Mouse (Mus musculus) lung, embryonic 16.5 days (tissue): ENCODE results near the gene Gm20696. TPM values are rescaled to one million over a fixed set of nuclear protein-coding genes. Genes with fewer than 3 reads are reported as not detected.
A peak's percentile ranks its signal among the peaks of the same experiment; 100 is the strongest.

Source experiments
- ATAC-seq: fragments of 200-750 bp; cut with Nextera tagmentation; 2 replicates; pipeline ENCODE4 v1.8.0; 2017; ENCODE audit warnings: low read depth, mild to moderate bottlenecking, moderate library complexity
- H3K27ac ChIP-seq: fragments of 300-500 bp; sonication (generic); 2 replicates; pipeline ENCODE4 v1.5.1; 2014; ENCODE audit warnings: mild to moderate bottlenecking, control low read depth, low read length
- H3K27me3 ChIP-seq: fragments of 300-500 bp; sonication (generic); 2 replicates; pipeline ENCODE4 v1.6.1; 2014; ENCODE audit warnings: low read depth, low read length, mixed read lengths; ENCODE audit not compliant: control insufficient read depth, insufficient read depth
- H3K36me3 ChIP-seq: fragments of 300-500 bp; sonication (generic); 2 replicates; pipeline ENCODE4 v1.6.1; 2014; ENCODE audit warnings: low read length; ENCODE audit not compliant: control insufficient read depth, insufficient read depth
- H3K4me1 ChIP-seq: fragments of 300-500 bp; sonication (generic); replicated peaks from 2 replicates; pipeline ENCODE4 v1.6.1; 2014; ENCODE audit warnings: low read length, mixed read lengths; ENCODE audit not compliant: control insufficient read depth, insufficient read depth
- H3K4me2 ChIP-seq: fragments of 300-500 bp; sonication (generic); 2 replicates; pipeline ENCODE4 v1.6.1; 2014; ENCODE audit warnings: low read depth, low read length, control low read depth
- H3K4me3 ChIP-seq: fragments of 300-500 bp; sonication (generic); 2 replicates; pipeline ENCODE4 v1.5.1; 2014; ENCODE audit warnings: mild to moderate bottlenecking, low read length, control low read depth
- H3K9ac ChIP-seq: fragments of 300-500 bp; sonication (generic); 2 replicates; pipeline ENCODE4 v1.6.1; 2014; ENCODE audit warnings: low read length, control low read depth
- H3K9me3 ChIP-seq: fragments of 300-500 bp; sonication (generic); 2 replicates; pipeline ENCODE4 v1.6.1; 2016; ENCODE audit warnings: low read length; ENCODE audit not compliant: control insufficient read depth
- WGBS: fragments of 180-500 bp; shearing (Covaris S2); extraction: QIAGEN DNeasy Blood & Tissue Kit; methylation state at CpG from one replicate; pipeline ENCODE4 v1.1.7; 2014; 5-methylcytosine and 5-hydroxymethylcytosine counted together
- polyA plus RNA-seq: library from polyadenylated mRNA; unstranded; fragments of >200 nt; fragmentation: Nextera tagmentation; extraction: Ambion mirVana; gene quantifications from 2 replicates; pipeline ENCODE4 v1.2.1, GENCODE M21; 2015

Gene Gm20696
- polyA plus RNA-seq, 1 experiment from 2014 or later: 2.3 TPM

- 38% methylated on average over 5 of the region's 5 CpGs for WGBS
- H3K27ac ChIP-seq: peak overlapping the region; percentile 63
- peaks cover 19% of the 10 kb centered on the region for H3K4me1 ChIP-seq
- no peaks in the 10 kb centered on the region for H3K9me3 ChIP-seq
- no peaks in the 10 kb centered on the region for H3K27me3 ChIP-seq
- no peaks in the 10 kb centered on the region for H3K36me3 ChIP-seq
- H3K4me3 ChIP-seq: no peak overlapping the region
- no peak overlapping the region for H3K4me2 ChIP-seq
- no peak overlapping the region for H3K9ac ChIP-seq
- peak; percentile 66 for ATAC-seq
Observed at GRCm38 (mm10) chr6:99540146-99540545, 126.5 kb downstream of the Gm20696 start.

GRCm38 (mm10) chr6:99538194-99538941, 128.2 kb downstream of the Gm20696 start:
- peak overlapping the region; percentile 48; the same call in 1 of the 2 replicates for H3K27ac ChIP-seq
- ATAC-seq: peak; percentile 53
- 38% methylated on average over 17 of the region's 17 CpGs for WGBS

GRCm38 (mm10) chr6:99534211-99534745, 132.3 kb downstream of the Gm20696 start:
- Histone ChIP-seq H3K9ac (no peak overlapping the region), H3K27ac (no peak overlapping the region), H3K27me3 (no peaks in the 10 kb centered on the region), H3K4me1 (peaks cover 14% of the 10 kb centered on the region), H3K4me3 (no peak overlapping the region), H3K9me3 (no peaks in the 10 kb centered on the region), H3K4me2 (no peak overlapping the region), H3K36me3 (no peaks in the 10 kb centered on the region)
- WGBS: 59% methylated on average over 5 of the region's 5 CpGs
- ATAC-seq: no peak

More at GRCm38 (mm10) chr6:99538194-99538941, 128.2 kb downstream of the Gm20696 start:
- H3K36me3 ChIP-seq: no peaks in the 10 kb centered on the region
- H3K4me1 ChIP-seq: peaks cover 19% of the 10 kb centered on the region
- H3K4me2 ChIP-seq: no peak overlapping the region
- no peaks in the 10 kb centered on the region for H3K9me3 ChIP-seq
- no peaks in the 10 kb centered on the region for H3K27me3 ChIP-seq
- H3K9ac ChIP-seq: no peak overlapping the region
- H3K4me3 ChIP-seq: no peak overlapping the region

- Histone ChIP-seq H3K27ac (no peak overlapping the region), H3K9ac (no peak overlapping the region), H3K36me3 (peaks cover under 1% of the 10 kb centered on the region; the same call in 1 of the 2 replicates), H3K9me3 (peaks cover 3% of the 10 kb centered on the region), H3K4me1 (no peaks in the 10 kb centered on the region), H3K4me2 (no peak overlapping the region), H3K27me3 (no peaks in the 10 kb centered on the region), H3K4me3 (no peak overlapping the region)
- ATAC-seq: no peak
- 71% methylated on average over 4 of the region's 4 CpGs for WGBS
Observed at GRCm38 (mm10) chr6:99532458-99532857, 134.1 kb downstream of the Gm20696 start.

GRCm38 (mm10) chr6:99528972-99529371, 137.6 kb downstream of the Gm20696 start:
- no peak overlapping the region for H3K4me3 ChIP-seq
- 50% methylated on average over 2 of the region's 2 CpGs for WGBS

GRCm38 (mm10) chr6:99527457-99528105, 139.0 kb downstream of the Gm20696 start:
- 90% methylated on average over 6 of the region's 6 CpGs for WGBS
- ATAC-seq: no peak
- no peak overlapping the region for H3K27ac ChIP-seq
- no peak overlapping the region for H3K9ac ChIP-seq
- peaks cover 6% of the 10 kb centered on the region; the same call in 1 of the 2 replicates for H3K36me3 ChIP-seq
- H3K9me3 ChIP-seq: peaks cover 7% of the 10 kb centered on the region
- H3K4me2 ChIP-seq: no peak overlapping the region
- peaks cover 5% of the 10 kb centered on the region; the same call in 1 of the 2 replicates for H3K4me1 ChIP-seq
- no peaks in the 10 kb centered on the region for H3K27me3 ChIP-seq
- H3K4me3 ChIP-seq: no peak overlapping the region

More at GRCm38 (mm10) chr6:99528972-99529371, 137.6 kb downstream of the Gm20696 start:
- H3K4me2 ChIP-seq: no peak overlapping the region
- no peak overlapping the region for H3K9ac ChIP-seq
- peaks cover 4% of the 10 kb centered on the region; the same call in 1 of the 2 replicates for H3K4me1 ChIP-seq
- H3K27ac ChIP-seq: no peak overlapping the region
- ATAC-seq: no peak
- no peaks in the 10 kb centered on the region for H3K27me3 ChIP-seq
- H3K9me3 ChIP-seq: peaks cover 7% of the 10 kb centered on the region
- H3K36me3 ChIP-seq: peaks cover 6% of the 10 kb centered on the region; the same call in 1 of the 2 replicates

- H3K9me3 ChIP-seq: peaks cover 7% of the 10 kb centered on the region
- no peak for ATAC-seq
- WGBS: 37% methylated on average over 8 of the region's 8 CpGs
- no peak overlapping the region for H3K27ac ChIP-seq
- no peak overlapping the region for H3K4me3 ChIP-seq
- H3K9ac ChIP-seq: no peak overlapping the region
- H3K4me1 ChIP-seq: peaks cover 5% of the 10 kb centered on the region; the same call in 1 of the 2 replicates
- H3K36me3 ChIP-seq: peaks cover 6% of the 10 kb centered on the region; the same call in 1 of the 2 replicates
- no peaks in the 10 kb centered on the region for H3K27me3 ChIP-seq
- H3K4me2 ChIP-seq: no peak overlapping the region
Observed at GRCm38 (mm10) chr6:99525351-99525750, 141.2 kb downstream of the Gm20696 start.

- H3K27ac ChIP-seq: peak overlapping the region; percentile 99
- H3K9ac ChIP-seq: peak overlapping the region; percentile 77
- peaks cover 8% of the 10 kb centered on the region; the same call in 1 of the 2 replicates for H3K4me1 ChIP-seq
- H3K27me3 ChIP-seq: no peaks in the 10 kb centered on the region
- ATAC-seq: no peak
- 20% methylated on average over 10 of the region's 10 CpGs for WGBS
- peak overlapping the region; percentile 86 for H3K4me2 ChIP-seq
- peaks cover 6% of the 10 kb centered on the region; the same call in 1 of the 2 replicates for H3K36me3 ChIP-seq
- peak overlapping the region; percentile 87 for H3K4me3 ChIP-seq
- peaks cover 7% of the 10 kb centered on the region for H3K9me3 ChIP-seq
Observed at GRCm38 (mm10) chr6:99523679-99524370, 142.8 kb downstream of the Gm20696 start.
